Comparison of ENCODE assay signal across 27 mouse cellular contexts in genomic region chr5:64693616-64694015, GRCm38 (mm10).
DNase-seq lines count a peak whose midpoint lies in the region; ATAC-seq and TF ChIP-seq lines count a peak whose summit lies in the region.
"Had no signal": no experiment of that assay in that cellular context is flagged by ENCODE, and none has a peak within 500 bp of the region (broad histone marks: within the 10 kb centered on the region; RNA-seq: fewer than 3 reads in every experiment).

No protein-coding gene starts in this region.

- peak overlapping the region; percentile 15 for H3K4me3 ChIP-seq in testis, adult 2 months (ENCODE audit: control insufficient read depth, low read depth, low read length)
- H3K4me3 ChIP-seq in liver, embryonic 12.5 days, result no peak overlapping the region
- no peak overlapping the region for H3K4me3 ChIP-seq in liver, postnatal 0 days (ENCODE audit: low read depth, low read length)
- H3K4me3 ChIP-seq in stomach, postnatal 0 days (ENCODE audit: low read depth, low read length), result no peak overlapping the region
- H3K4me3 ChIP-seq: embryonic facial prominence, embryonic 13.5 days; erythroblast, embryonic 14.5 days; forebrain, embryonic 12.5 days; heart, embryonic 12.5 days; limb, embryonic 12.5 days; midbrain, embryonic 13.5 days had no signal

- no peak overlapping the region for H3K27ac ChIP-seq in testis, adult 2 months (ENCODE audit: control insufficient read depth, insufficient read depth, low read depth, low read length)
- peak overlapping the region; percentile 55; the same call in 1 of the 2 replicates for H3K27ac ChIP-seq in liver, embryonic 12.5 days
- H3K27ac ChIP-seq in liver, postnatal 0 days (ENCODE audit: low read depth), result 0 out of 2 replicates have a peak overlapping the region, but pooled peaks have one; percentile 29
- 0 out of 2 replicates have a peak overlapping the region, but pooled peaks have one; percentile 4 for H3K27ac ChIP-seq in stomach, postnatal 0 days (replicated peaks)
- H3K27ac ChIP-seq: embryonic facial prominence, embryonic 13.5 days; forebrain, embryonic 12.5 days; hindbrain, embryonic 14.5 days; limb, embryonic 12.5 days; midbrain, embryonic 13.5 days had no signal

- 39% methylated on average over 8 of the region's 8 CpGs for WGBS in liver, embryonic 12.5 days (ENCODE audit: insufficient replicate concordance)
- WGBS in liver, postnatal 0 days (ENCODE audit: insufficient replicate concordance), result 48% methylated on average over 8 of the region's 8 CpGs
- WGBS in stomach, postnatal 0 days, result 58% methylated on average over 8 of the region's 8 CpGs

- ATAC-seq in liver, embryonic 12.5 days, result peak; percentile 51
- no peak for ATAC-seq in liver, postnatal 0 days
- ATAC-seq in stomach, postnatal 0 days (ENCODE audit: low FRiP score, low TSS enrichment), result peak; percentile 75
- ATAC-seq: intestine, postnatal 0 days; midbrain, embryonic 13.5 days had no signal

- H3K36me3 ChIP-seq in testis, adult 2 months (ENCODE audit: control insufficient read depth, insufficient read depth, low read length), result no peaks in the 10 kb centered on the region
- no peaks in the 10 kb centered on the region for H3K36me3 ChIP-seq in liver, embryonic 12.5 days
- no peaks in the 10 kb centered on the region for H3K36me3 ChIP-seq in liver, postnatal 0 days (replicated peaks; ENCODE audit: insufficient read depth, low read length)
- no peaks in the 10 kb centered on the region for H3K36me3 ChIP-seq in stomach, postnatal 0 days (ENCODE audit: control insufficient read depth, insufficient read depth, low read length)
- H3K36me3 ChIP-seq: embryonic facial prominence, embryonic 13.5 days; forebrain, embryonic 12.5 days; heart, embryonic 12.5 days; limb, embryonic 12.5 days; midbrain, embryonic 13.5 days had no signal

- DNase-seq in testis, postnatal 10 days (ENCODE audit: low spot score), result no peak
- no peak for DNase-seq in liver, postnatal 0 days
- DNase-seq in stomach, postnatal 0 days (ENCODE audit: low spot score), result no peak
- no peak for DNase-seq in adrenal gland, adult 8-10 months
- DNase-seq in frontal cortex, postnatal 25 days (ENCODE audit: low spot score in 2 of 2), result no peak
- DNase-seq in right cerebral cortex, postnatal 25 days, result no peak
- DNase-seq: adrenal gland, postnatal 10 days; B cell, adult 2 months; cerebellum, adult 11 months; cerebellum, adult 9-11 months; gastrocnemius, postnatal 14 days; heart, adult 18-20 months; kidney, postnatal 25 days; lung, adult 18-20 months; lung, postnatal 14 days; right cerebral cortex, postnatal 4 days; thymus, postnatal 14 days had no signal

- H3K27me3 ChIP-seq in testis, adult 2 months (ENCODE audit: control insufficient read depth, insufficient read depth, low read length), result no peaks in the 10 kb centered on the region
- no peaks in the 10 kb centered on the region for H3K27me3 ChIP-seq in liver, embryonic 12.5 days (replicated peaks)
- no peaks in the 10 kb centered on the region for H3K27me3 ChIP-seq in liver, postnatal 0 days (ENCODE audit: insufficient read depth, low read length)
- H3K27me3 ChIP-seq in stomach, postnatal 0 days (ENCODE audit: control insufficient read depth, insufficient read depth, low read length), result no peaks in the 10 kb centered on the region
- H3K27me3 ChIP-seq: embryonic facial prominence, embryonic 13.5 days; forebrain, embryonic 12.5 days; heart, embryonic 12.5 days; limb, embryonic 12.5 days; midbrain, embryonic 13.5 days had no signal

- H3K4me1 ChIP-seq in testis, adult 2 months (ENCODE audit: control insufficient read depth, insufficient read depth, low read length), result peaks cover 4% of the 10 kb centered on the region
- H3K4me1 ChIP-seq in liver, embryonic 12.5 days, result peaks cover 39% of the 10 kb centered on the region
- H3K4me1 ChIP-seq in liver, postnatal 0 days (ENCODE audit: insufficient read depth), result 0 out of 2 replicates have a peak, but pooled peaks cover 6% of the 10 kb centered on the region
- no peaks in the 10 kb centered on the region for H3K4me1 ChIP-seq in stomach, postnatal 0 days (replicated peaks; ENCODE audit: control insufficient read depth, insufficient read depth)
- H3K4me1 ChIP-seq: embryonic facial prominence, embryonic 13.5 days; limb, embryonic 12.5 days; midbrain, embryonic 13.5 days had no signal

- no peak overlapping the region for H3K4me2 ChIP-seq in liver, embryonic 12.5 days
- H3K4me2 ChIP-seq in liver, postnatal 0 days (ENCODE audit: low read depth, low read length), result no peak overlapping the region
- no peak overlapping the region for H3K4me2 ChIP-seq in stomach, postnatal 0 days (replicated peaks; ENCODE audit: low read depth)
- H3K4me2 ChIP-seq: embryonic facial prominence, embryonic 13.5 days; forebrain, embryonic 12.5 days; heart, embryonic 12.5 days; hindbrain, embryonic 14.5 days; limb, embryonic 12.5 days; midbrain, embryonic 13.5 days had no signal

- H3K9me3 ChIP-seq in liver, embryonic 12.5 days (replicated peaks), result no peaks in the 10 kb centered on the region
- H3K9me3 ChIP-seq in liver, postnatal 0 days (ENCODE audit: low read length), result no peaks in the 10 kb centered on the region
- H3K9me3 ChIP-seq in stomach, postnatal 0 days (ENCODE audit: control insufficient read depth, low read length), result no peaks in the 10 kb centered on the region
- H3K9me3 ChIP-seq: embryonic facial prominence, embryonic 13.5 days; forebrain, embryonic 12.5 days; limb, embryonic 12.5 days; midbrain, embryonic 13.5 days had no signal

- no peak for TF ChIP-seq POLR2A in testis, adult 2 months (IDR thresholded peaks at IDR 0.05; ENCODE audit: control insufficient read depth, low read depth, low read length)

- H3K9ac ChIP-seq in liver, embryonic 12.5 days, result no peak overlapping the region
- no peak overlapping the region for H3K9ac ChIP-seq in liver, postnatal 0 days (replicated peaks)
- no peak overlapping the region for H3K9ac ChIP-seq in stomach, postnatal 0 days (ENCODE audit: low read length)
- H3K9ac ChIP-seq: embryonic facial prominence, embryonic 13.5 days; forebrain, embryonic 12.5 days; heart, embryonic 12.5 days; hindbrain, embryonic 14.5 days; limb, embryonic 12.5 days; midbrain, embryonic 13.5 days had no signal

- TF ChIP-seq EP300 in liver, postnatal 0 days (IDR thresholded peaks at IDR 0.05; ENCODE audit: low read depth), result no peak
- TF ChIP-seq EP300 in stomach, postnatal 0 days (optimal IDR thresholded peaks at IDR 0.05), result no peak

- no peak for TF ChIP-seq CTCF in testis, adult 2 months (IDR thresholded peaks at IDR 0.05; ENCODE audit: control insufficient read depth, insufficient read depth, insufficient replicate concordance, low read depth, low read length)
- TF ChIP-seq CTCF in liver, postnatal 0 days (IDR thresholded peaks at IDR 0.05; ENCODE audit: low read depth), result no peak
- no peak for TF ChIP-seq CTCF in stomach, postnatal 0 days (IDR thresholded peaks at IDR 0.05; ENCODE audit: low read depth)
